ENCODE assay signal across 8 mouse cellular contexts in the genomic region with DNA sequence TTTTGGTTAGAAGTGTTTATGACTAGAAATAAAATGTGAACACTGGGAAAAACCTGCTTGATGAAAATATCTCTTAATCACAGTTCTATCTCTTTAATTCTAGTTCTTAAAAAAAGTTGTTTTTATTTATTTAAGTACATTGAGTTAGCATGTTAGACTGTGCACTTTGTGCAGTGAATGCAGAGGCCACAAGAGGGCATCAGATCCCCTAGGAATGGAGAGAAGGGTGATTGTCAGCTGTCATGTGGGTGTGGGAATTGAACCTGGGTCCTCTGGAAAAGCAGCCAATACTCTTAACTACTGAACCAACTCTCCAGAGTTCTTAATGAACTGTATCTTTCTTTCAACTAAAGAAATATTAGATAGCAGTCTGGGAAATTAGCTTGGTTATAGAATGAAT. TPM values are rescaled to one million over a fixed set of nuclear protein-coding genes. Genes with fewer than 3 reads are reported as not detected.
DNase-seq lines count a peak whose midpoint lies in the region; ATAC-seq and TF ChIP-seq lines count a peak whose summit lies in the region.

No protein-coding gene starts in this region.

- DNase-seq in hindbrain, postnatal 0 days (ENCODE audit: low spot score) = no peak
- DNase-seq in c-Kit-positive CD71-positive TER-119-negative erythroid progenitor cells, embryonic 14.5 days (ENCODE audit: low read depth) = peak; percentile 38
- DNase-seq in spleen, adult 12 weeks (ENCODE audit: low spot score) = peak; percentile 30
- no peak for DNase-seq in cerebellum, postnatal 4 days (ENCODE audit: low spot score in 2 of 2)

- H3K36me3 ChIP-seq in hindbrain, postnatal 0 days (ENCODE audit: insufficient read depth, low read length) = no peaks in the 10 kb centered on the region
- no peaks in the 10 kb centered on the region for H3K36me3 ChIP-seq in hindbrain, embryonic 12.5 days
- H3K36me3 ChIP-seq in E14TG2a.4 (ENCODE audit: insufficient read depth, low read length) = no peaks in the 10 kb centered on the region
- no peaks in the 10 kb centered on the region for H3K36me3 ChIP-seq in forebrain, embryonic 12.5 days (replicated peaks)

- no peak overlapping the region for H3K4me3 ChIP-seq in hindbrain, postnatal 0 days (ENCODE audit: low read length)
- H3K4me3 ChIP-seq in hindbrain, embryonic 12.5 days = no peak overlapping the region
- H3K4me3 ChIP-seq in E14TG2a.4 (replicated peaks; ENCODE audit: low read length) = no peak overlapping the region
- H3K4me3 ChIP-seq in forebrain, embryonic 12.5 days (replicated peaks) = no peak overlapping the region

- no peaks in the 10 kb centered on the region for H3K9me3 ChIP-seq in hindbrain, postnatal 0 days (ENCODE audit: low read length)
- no peaks in the 10 kb centered on the region; the same call in 1 of the 2 replicates for H3K9me3 ChIP-seq in hindbrain, embryonic 12.5 days (replicated peaks)
- no peaks in the 10 kb centered on the region for H3K9me3 ChIP-seq in E14TG2a.4 (ENCODE audit: low read length)
- no peaks in the 10 kb centered on the region for H3K9me3 ChIP-seq in forebrain, embryonic 12.5 days

- H3K27me3 ChIP-seq in hindbrain, postnatal 0 days (ENCODE audit: insufficient read depth, low read length) = no peaks in the 10 kb centered on the region
- no peaks in the 10 kb centered on the region for H3K27me3 ChIP-seq in hindbrain, embryonic 12.5 days
- H3K27me3 ChIP-seq in E14TG2a.4 (ENCODE audit: insufficient read depth, low read length) = no peaks in the 10 kb centered on the region
- H3K27me3 ChIP-seq in forebrain, embryonic 12.5 days = no peaks in the 10 kb centered on the region

- no peaks in the 10 kb centered on the region for H3K4me1 ChIP-seq in hindbrain, postnatal 0 days (ENCODE audit: insufficient read depth, low read length)
- no peaks in the 10 kb centered on the region for H3K4me1 ChIP-seq in hindbrain, embryonic 12.5 days
- no peaks in the 10 kb centered on the region for H3K4me1 ChIP-seq in E14TG2a.4 (replicated peaks; ENCODE audit: low read depth, low read length)
- no peaks in the 10 kb centered on the region for H3K4me1 ChIP-seq in forebrain, embryonic 12.5 days

- no peak overlapping the region for H3K9ac ChIP-seq in hindbrain, postnatal 0 days (replicated peaks; ENCODE audit: low read length)
- no peak overlapping the region for H3K9ac ChIP-seq in hindbrain, embryonic 12.5 days
- no peak overlapping the region for H3K9ac ChIP-seq in forebrain, embryonic 12.5 days

- ATAC-seq in hindbrain, postnatal 0 days = no peak
- ATAC-seq in hindbrain, embryonic 12.5 days (ENCODE audit: low FRiP score) = no peak
- ATAC-seq in forebrain, embryonic 12.5 days (ENCODE audit: low FRiP score) = no peak
- ATAC-seq in frontal cortex, adult (ENCODE audit: low TSS enrichment) = no peak

- H3K4me2 ChIP-seq in hindbrain, postnatal 0 days (ENCODE audit: low read depth, low read length) = no peak overlapping the region
- H3K4me2 ChIP-seq in hindbrain, embryonic 12.5 days (replicated peaks) = no peak overlapping the region
- no peak overlapping the region for H3K4me2 ChIP-seq in forebrain, embryonic 12.5 days

- no peak overlapping the region for H3K27ac ChIP-seq in hindbrain, postnatal 0 days
- no peak overlapping the region for H3K27ac ChIP-seq in hindbrain, embryonic 12.5 days
- no peak overlapping the region for H3K27ac ChIP-seq in forebrain, embryonic 12.5 days

- TF ChIP-seq CTCF in hindbrain, postnatal 0 days (IDR thresholded peaks at IDR 0.05; ENCODE audit: low read depth) = peak; percentile 51
- peak; percentile 81 for TF ChIP-seq CTCF in E14TG2a.4 (conservative IDR thresholded peaks at IDR 0.05; ENCODE audit: low read length)

RNA-seq across cellular contexts. Expression of a gene that starts 29.6 kb away (rescaled TPM):
- 17.1 and 19.0 TPM in 2 replicates for total RNA-seq in hindbrain, postnatal 0 days (2014; rRNA removed)
- polyA plus RNA-seq in hindbrain, postnatal 0 days (2015; fragmentation: Nextera tagmentation; extraction: Ambion mirVana) = 78.6 and 85.8 TPM in 2 replicates
- polyA plus RNA-seq in hindbrain, embryonic 12.5 days (2016; fragmentation: Nextera tagmentation; extraction: Ambion mirVana) = 79.2 and 88.2 TPM in 2 replicates
- 71.0 and 81.6 TPM in 2 replicates for polyA plus RNA-seq in forebrain, embryonic 12.5 days (2016; fragmentation: Nextera tagmentation; extraction: Ambion mirVana)

Comparison
In these comparisons a context has a peak if more than half of its experiments do, and no peak if none do; other contexts are left out.
1. DNase-seq: peak in c-Kit-positive CD71-positive TER-119-negative erythroid progenitor cells, embryonic 14.5 days (single experiment) and spleen, adult 12 weeks (single experiment); none in hindbrain, postnatal 0 days (single experiment) and cerebellum, postnatal 4 days (0 of 2).